Mouse (Mus musculus): ENCODE measurements around the gene Htr5b. TPM values are rescaled to one million over a fixed set of nuclear protein-coding genes. Genes with fewer than 3 reads are reported as not detected.

The Htr5b gene
- polyA plus RNA-seq, 1 experiment: 0.29 TPM

DNA sequence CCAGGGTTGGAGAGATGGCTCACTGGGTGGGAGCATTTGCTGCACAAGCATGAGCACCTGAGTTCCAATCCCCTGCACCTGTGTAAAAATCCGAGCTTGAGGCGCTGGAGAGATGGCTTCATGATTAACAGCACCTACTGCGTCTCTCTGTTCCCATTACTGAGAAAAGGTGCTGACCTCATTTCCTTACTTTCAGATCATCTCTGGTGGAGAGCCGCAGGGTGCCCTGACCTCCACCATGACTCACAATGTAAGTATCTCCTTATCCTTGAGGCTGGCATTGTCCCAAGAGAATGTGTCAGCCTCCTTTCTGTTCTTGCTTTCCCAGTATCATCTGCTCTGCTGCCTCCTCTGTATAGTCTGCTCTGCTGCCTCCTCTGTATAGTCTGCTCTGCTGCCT is 45.2 kb downstream of the Htr5b start:
- Histone ChIP-seq H3K4me3 (replicated peaks; ENCODE audit: insufficient read depth, low read depth, low read length) (no peak overlapping the region), H3K27me3 (ENCODE audit: control insufficient read depth, insufficient read depth, low read length) (no peaks in the 10 kb centered on the region), H3K27ac (ENCODE audit: insufficient read depth, low read length) (no peak overlapping the region), H3K4me1 (ENCODE audit: control insufficient read depth, insufficient read depth, low read length) (no peaks in the 10 kb centered on the region)
- TF ChIP-seq CTCF (IDR thresholded peaks at IDR 0.05; ENCODE audit: borderline replicate concordance, insufficient read depth, low read depth, low read length) (no peak), POLR2A (IDR thresholded peaks at IDR 0.05; ENCODE audit: borderline replicate concordance, insufficient read depth, low read length) (no peak)
- 96% methylated on average over 4 of the region's 4 CpGs for WGBS
- DNase-seq: no peak

DNA sequence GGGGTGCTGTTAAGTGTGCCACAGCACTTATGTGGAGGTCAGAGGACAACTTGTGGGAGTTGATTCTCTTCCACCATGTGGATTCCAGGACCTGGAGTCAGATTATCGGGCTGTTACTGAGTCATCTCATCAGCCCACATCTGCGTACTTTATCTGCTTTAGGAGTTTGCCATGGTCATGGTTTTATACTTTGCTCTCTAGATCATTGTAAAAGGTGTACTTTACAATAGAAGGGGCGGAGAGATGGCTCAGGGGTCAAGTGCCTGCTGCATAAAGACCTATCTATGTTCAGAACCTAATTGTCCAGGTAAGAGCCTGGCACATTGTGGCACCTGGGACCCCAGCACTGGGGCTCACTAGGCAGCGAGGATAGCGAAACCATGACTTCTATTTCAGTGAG is 48.9 kb downstream of the Htr5b start:
- no peak for DNase-seq
- H3K27ac ChIP-seq (ENCODE audit: insufficient read depth, low read length): no peak overlapping the region
- H3K4me1 ChIP-seq (ENCODE audit: control insufficient read depth, insufficient read depth, low read length): no peaks in the 10 kb centered on the region
- TF ChIP-seq CTCF (IDR thresholded peaks at IDR 0.05; ENCODE audit: borderline replicate concordance, insufficient read depth, low read depth, low read length): no peak
- TF ChIP-seq POLR2A (IDR thresholded peaks at IDR 0.05; ENCODE audit: borderline replicate concordance, insufficient read depth, low read length): no peak
- no peak overlapping the region for H3K4me3 ChIP-seq (replicated peaks; ENCODE audit: insufficient read depth, low read depth, low read length)
- WGBS: 92% methylated on average over 5 of the region's 5 CpGs
- H3K27me3 ChIP-seq (ENCODE audit: control insufficient read depth, insufficient read depth, low read length): no peaks in the 10 kb centered on the region

GRCm38 (mm10) chr1:121478284-121478980 is 49.8 kb downstream of the Htr5b start:
- Histone ChIP-seq H3K4me3 (replicated peaks; ENCODE audit: insufficient read depth, low read depth, low read length) (no peak overlapping the region), H3K27me3 (ENCODE audit: control insufficient read depth, insufficient read depth, low read length) (no peaks in the 10 kb centered on the region), H3K27ac (ENCODE audit: insufficient read depth, low read length) (no peak overlapping the region), H3K4me1 (ENCODE audit: control insufficient read depth, insufficient read depth, low read length) (no peaks in the 10 kb centered on the region)
- peak in 1 of 2 experiments; percentile 12 for DNase-seq
- TF ChIP-seq POLR2A (IDR thresholded peaks at IDR 0.05; ENCODE audit: borderline replicate concordance, insufficient read depth, low read length): no peak
- 38% methylated on average over 12 of the region's 12 CpGs for WGBS

GRCm38 (mm10) chr1:121477716-121478115 is 50.5 kb downstream of the Htr5b start:
- DNase-seq: no peak
- no peaks in the 10 kb centered on the region for H3K4me1 ChIP-seq (ENCODE audit: control insufficient read depth, insufficient read depth, low read length)
- 98% methylated on average over 5 of the region's 5 CpGs for WGBS
- TF ChIP-seq CTCF (IDR thresholded peaks at IDR 0.05; ENCODE audit: borderline replicate concordance, insufficient read depth, low read depth, low read length) (no peak), POLR2A (IDR thresholded peaks at IDR 0.05; ENCODE audit: borderline replicate concordance, insufficient read depth, low read length) (no peak)
- no peak overlapping the region for H3K4me3 ChIP-seq (replicated peaks; ENCODE audit: insufficient read depth, low read depth, low read length)
- no peaks in the 10 kb centered on the region for H3K27me3 ChIP-seq (ENCODE audit: control insufficient read depth, insufficient read depth, low read length)
- no peak overlapping the region for H3K27ac ChIP-seq (ENCODE audit: insufficient read depth, low read length)

- Histone ChIP-seq H3K4me1 (ENCODE audit: control insufficient read depth, insufficient read depth, low read length) (no peaks in the 10 kb centered on the region), H3K27ac (ENCODE audit: insufficient read depth, low read length) (no peak overlapping the region), H3K4me3 (replicated peaks; ENCODE audit: insufficient read depth, low read depth, low read length) (no peak overlapping the region), H3K27me3 (ENCODE audit: control insufficient read depth, insufficient read depth, low read length) (no peaks in the 10 kb centered on the region)
- 87% methylated on average over 5 of the region's 5 CpGs for WGBS
- no peak for DNase-seq
- TF ChIP-seq CTCF (IDR thresholded peaks at IDR 0.05; ENCODE audit: borderline replicate concordance, insufficient read depth, low read depth, low read length) (no peak), POLR2A (IDR thresholded peaks at IDR 0.05; ENCODE audit: borderline replicate concordance, insufficient read depth, low read length) (no peak)
Measured at GRCm38 (mm10) chr1:121471503-121471902, 56.8 kb downstream of the Htr5b start.

GRCm38 (mm10) chr1:121468271-121468670 is 60.0 kb downstream of the Htr5b start:
- DNase-seq: no peak
- Histone ChIP-seq H3K4me3 (replicated peaks; ENCODE audit: insufficient read depth, low read depth, low read length) (no peak overlapping the region), H3K27me3 (ENCODE audit: control insufficient read depth, insufficient read depth, low read length) (no peaks in the 10 kb centered on the region), H3K27ac (ENCODE audit: insufficient read depth, low read length) (no peak overlapping the region), H3K4me1 (ENCODE audit: control insufficient read depth, insufficient read depth, low read length) (no peaks in the 10 kb centered on the region)
- WGBS: 67% methylated on average over 2 of the region's 2 CpGs
- TF ChIP-seq CTCF (IDR thresholded peaks at IDR 0.05; ENCODE audit: borderline replicate concordance, insufficient read depth, low read depth, low read length) (no peak), POLR2A (IDR thresholded peaks at IDR 0.05; ENCODE audit: borderline replicate concordance, insufficient read depth, low read length) (no peak)

- DNase-seq: no peak
- Histone ChIP-seq H3K27me3 (ENCODE audit: control insufficient read depth, insufficient read depth, low read length) (no peaks in the 10 kb centered on the region), H3K27ac (ENCODE audit: insufficient read depth, low read length) (no peak overlapping the region), H3K4me1 (ENCODE audit: control insufficient read depth, insufficient read depth, low read length) (no peaks in the 10 kb centered on the region), H3K4me3 (replicated peaks; ENCODE audit: insufficient read depth, low read depth, low read length) (no peak overlapping the region)
- 44% methylated on average over 3 of the region's 3 CpGs for WGBS
- no peak for TF ChIP-seq POLR2A (IDR thresholded peaks at IDR 0.05; ENCODE audit: borderline replicate concordance, insufficient read depth, low read length)
- no peak for TF ChIP-seq CTCF (IDR thresholded peaks at IDR 0.05; ENCODE audit: borderline replicate concordance, insufficient read depth, low read depth, low read length)
Measured at GRCm38 (mm10) chr1:121466276-121466675, 62.0 kb downstream of the Htr5b start.

DNA sequence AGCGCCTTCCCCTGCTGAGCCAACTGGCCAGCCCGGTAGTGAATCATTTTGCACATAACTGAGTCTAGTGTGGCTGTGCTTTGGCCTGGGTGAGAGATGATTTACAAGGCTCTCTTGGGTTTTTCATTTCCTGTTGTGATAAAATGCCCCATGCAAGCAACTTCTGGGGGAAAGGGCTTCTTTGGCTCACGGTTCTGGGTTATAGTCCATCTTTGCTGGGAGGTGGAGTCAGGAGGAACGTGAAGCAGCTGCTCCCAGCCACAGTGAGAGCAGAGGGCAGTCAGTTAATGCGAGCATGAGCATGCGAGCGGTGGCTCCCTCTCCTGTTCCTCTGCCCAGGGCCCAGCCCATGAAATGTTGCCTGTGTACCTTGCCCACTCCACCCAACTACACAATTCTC is 64.5 kb downstream of the Htr5b start:
- Histone ChIP-seq H3K4me3 (replicated peaks; ENCODE audit: insufficient read depth, low read depth, low read length) (no peak overlapping the region), H3K27me3 (ENCODE audit: control insufficient read depth, insufficient read depth, low read length) (no peaks in the 10 kb centered on the region), H3K4me1 (ENCODE audit: control insufficient read depth, insufficient read depth, low read length) (no peaks in the 10 kb centered on the region), H3K27ac (ENCODE audit: insufficient read depth, low read length) (no peak overlapping the region)
- no peak for DNase-seq
- 83% methylated on average over 7 of the region's 7 CpGs for WGBS
- no peak for TF ChIP-seq POLR2A (IDR thresholded peaks at IDR 0.05; ENCODE audit: borderline replicate concordance, insufficient read depth, low read length)
- no peak for TF ChIP-seq CTCF (IDR thresholded peaks at IDR 0.05; ENCODE audit: borderline replicate concordance, insufficient read depth, low read depth, low read length)

Measured in cerebellum, adult 2 months (tissue).